In the genomic region with DNA sequence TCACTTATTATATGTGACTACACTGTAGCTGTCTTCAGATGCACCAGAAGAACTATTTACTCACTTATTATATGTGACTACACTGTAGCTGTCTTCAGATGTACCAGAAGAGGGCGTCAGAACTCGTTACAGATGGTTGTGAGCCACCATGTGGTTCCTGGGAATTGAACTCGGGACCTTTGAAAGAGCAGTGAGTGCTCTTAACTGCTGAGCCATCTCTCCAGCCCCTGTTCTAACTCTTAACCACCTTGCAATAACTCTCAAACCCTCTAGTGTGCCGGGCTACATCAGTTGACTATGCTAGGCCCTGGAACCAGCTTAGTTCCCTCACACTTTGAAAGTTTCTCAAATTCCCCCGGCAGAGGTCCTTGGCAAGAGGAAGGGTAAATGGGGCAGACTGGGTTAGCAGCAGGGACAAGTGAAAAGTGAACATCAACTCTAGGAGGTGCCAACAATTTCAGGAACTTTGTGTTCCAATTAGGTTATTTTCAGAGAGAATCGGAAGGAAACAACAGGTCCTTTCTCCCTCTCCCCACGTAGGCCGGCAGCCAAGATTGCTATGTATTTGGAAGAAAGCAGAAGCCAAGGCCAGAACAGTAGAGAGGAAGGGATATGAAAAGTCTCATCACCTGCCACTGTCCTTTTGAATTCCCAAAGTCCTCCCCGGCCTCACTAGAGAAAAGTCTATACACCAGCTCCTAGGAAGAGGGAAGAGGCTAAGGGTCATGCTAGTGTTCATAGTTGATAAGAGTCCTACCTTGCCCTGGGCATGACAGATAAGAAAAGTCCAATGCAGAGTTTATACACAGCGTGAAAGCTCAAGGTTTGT, we compare ENCODE assay signal across 10 mouse cellular contexts. TPM values are rescaled to one million over a fixed set of nuclear protein-coding genes. Genes with fewer than 3 reads are reported as not detected.
DNase-seq lines count a peak whose midpoint lies in the region; ATAC-seq and TF ChIP-seq lines count a peak whose summit lies in the region.
"Had no signal": no experiment of that assay in that cellular context is flagged by ENCODE, and none has a peak within 500 bp of the region (broad histone marks: within the 10 kb centered on the region; RNA-seq: fewer than 3 reads in every experiment).

No protein-coding gene starts in this region.

- H3K9me3 ChIP-seq in hindbrain, embryonic 14.5 days (ENCODE audit: control insufficient read depth, low read length), result no peaks in the 10 kb centered on the region
- no peaks in the 10 kb centered on the region for H3K9me3 ChIP-seq in hindbrain, embryonic 11.5 days (ENCODE audit: control insufficient read depth, low read length)
- H3K9me3 ChIP-seq: heart, embryonic 15.5 days; midbrain, embryonic 12.5 days had no signal

- H3K36me3 ChIP-seq in hindbrain, embryonic 14.5 days (replicated peaks; ENCODE audit: control insufficient read depth, insufficient read depth), result peaks cover 19% of the 10 kb centered on the region
- no peaks in the 10 kb centered on the region; the same call in 1 of the 2 replicates for H3K36me3 ChIP-seq in hindbrain, embryonic 11.5 days (ENCODE audit: control insufficient read depth, insufficient read depth, low read length)

- 72% methylated on average over 10 of the region's 10 CpGs for WGBS in hindbrain, embryonic 14.5 days
- 82% methylated on average over 10 of the region's 10 CpGs for WGBS in hindbrain, embryonic 11.5 days

- H3K27me3 ChIP-seq in hindbrain, embryonic 14.5 days (ENCODE audit: control insufficient read depth, insufficient read depth, low read length), result no peaks in the 10 kb centered on the region
- no peaks in the 10 kb centered on the region for H3K27me3 ChIP-seq in hindbrain, embryonic 11.5 days (ENCODE audit: control insufficient read depth, insufficient read depth, low read length)
- no peaks in the 10 kb centered on the region for H3K27me3 ChIP-seq in Patski
- H3K27me3 ChIP-seq: heart, embryonic 15.5 days; midbrain, embryonic 12.5 days had no signal

- in situ Hi-C loops in Patski (cut with MboI; ENCODE audit: low pct_unique_long_range_greater_than_20kb), result loop anchor here (25.0 kb wide), 1 partner anchor 1172 kb away; a partner anchor contains a TSS

- no peak overlapping the region for H3K27ac ChIP-seq in hindbrain, embryonic 14.5 days
- H3K27ac ChIP-seq in hindbrain, embryonic 11.5 days (ENCODE audit: low read depth, low read length), result no peak overlapping the region

- peak; percentile 63 for TF ChIP-seq CTCF in Patski (IDR thresholded peaks at IDR 0.05)

- no peak overlapping the region for H3K9ac ChIP-seq in hindbrain, embryonic 14.5 days
- H3K9ac ChIP-seq in hindbrain, embryonic 11.5 days (ENCODE audit: low read depth, low read length), result no peak overlapping the region

- peaks cover 32% of the 10 kb centered on the region for H3K4me1 ChIP-seq in hindbrain, embryonic 14.5 days (replicated peaks; ENCODE audit: control insufficient read depth, insufficient read depth, low read length)
- H3K4me1 ChIP-seq in hindbrain, embryonic 11.5 days (replicated peaks; ENCODE audit: control insufficient read depth, insufficient read depth, low read length), result 0 out of 2 replicates have a peak, but pooled peaks cover 5% of the 10 kb centered on the region

- ATAC-seq in hindbrain, embryonic 14.5 days (ENCODE audit: low FRiP score), result no peak
- no peak for ATAC-seq in hindbrain, embryonic 11.5 days (ENCODE audit: low FRiP score)
- no peak for ATAC-seq in Patski

- H3K4me3 ChIP-seq in hindbrain, embryonic 14.5 days (replicated peaks; ENCODE audit: low read length), result no peak overlapping the region; the same call in 1 of the 2 replicates
- no peak overlapping the region for H3K4me3 ChIP-seq in hindbrain, embryonic 11.5 days (ENCODE audit: low read depth, low read length)

- no peak for DNase-seq in hindbrain, embryonic 14.5 days (ENCODE audit: low spot score)
- DNase-seq in hindbrain, embryonic 11.5 days (ENCODE audit: low spot score), result no peak
- peak; percentile 58 for DNase-seq in A20 (ENCODE audit: low read depth, low spot score)
- no peak for DNase-seq in Patski (ENCODE audit: low read depth, low spot score)
- peak; percentile 70 for DNase-seq in liver
- DNase-seq in ovary, adult 18-20 months (ENCODE audit: low spot score), result no peak
- DNase-seq in left cerebral cortex, adult 18-20 months (ENCODE audit: low spot score in 2 of 2), result no peak
- DNase-seq in retina, postnatal 1 day, result no peak

- H3K4me2 ChIP-seq in hindbrain, embryonic 14.5 days (replicated peaks), result 0 out of 2 replicates have a peak overlapping the region, but pooled peaks have one; percentile 4
- H3K4me2 ChIP-seq in hindbrain, embryonic 11.5 days (replicated peaks; ENCODE audit: low read depth, low read length), result no peak overlapping the region

- CTCF ChIA-PET in Patski (lab: Charles Lee), result interaction anchor here (1.3 to 2.8 kb wide), 5 partner anchors 9 to 101 kb away, joined by 3 to 23 read pairs (median 5); a partner anchor contains a TSS

- POLR2A ChIA-PET in Patski (lab: Charles Lee), result interaction anchor here (1.7 to 3.2 kb wide), 4 partner anchors 8 to 26 kb away, joined by 7 to 32 read pairs (median 13); a partner anchor contains a TSS

RNA-seq across cellular contexts. Expression of a gene that starts 8.3 kb away (rescaled TPM):
- polyA plus RNA-seq in hindbrain, embryonic 14.5 days (2014; fragmentation: Nextera tagmentation; extraction: Ambion mirVana), result 161 and 174 TPM in 2 replicates
- 123 and 136 TPM in 2 replicates for polyA plus RNA-seq in hindbrain, embryonic 11.5 days (2014; fragmentation: Nextera tagmentation; extraction: Ambion mirVana)
- polyA plus RNA-seq in Patski (2021), result 807 TPM
- total RNA-seq in left cerebral cortex, adult 18-20 months (2021), result 100 to 1,000 TPM; 148 to 152 TPM

RNA-seq across cellular contexts. Expression of a gene that starts 20.8 kb away (rescaled TPM):
- polyA plus RNA-seq in hindbrain, embryonic 14.5 days (2014; fragmentation: Nextera tagmentation; extraction: Ambion mirVana), result 80.7 and 80.8 TPM in 2 replicates
- polyA plus RNA-seq in hindbrain, embryonic 11.5 days (2014; fragmentation: Nextera tagmentation; extraction: Ambion mirVana), result 83.6 and 87.1 TPM in 2 replicates
- 64.7 TPM for polyA plus RNA-seq in Patski (2021)
- 10 to 100 TPM; 46.9 to 50.5 TPM for total RNA-seq in left cerebral cortex, adult 18-20 months (2021)

RNA-seq across cellular contexts. Expression of a gene that starts 25.7 kb away (rescaled TPM):
- polyA plus RNA-seq in hindbrain, embryonic 14.5 days (2014; fragmentation: Nextera tagmentation; extraction: Ambion mirVana), result 0.84 and 0.90 TPM in 2 replicates
- polyA plus RNA-seq in hindbrain, embryonic 11.5 days (2014; fragmentation: Nextera tagmentation; extraction: Ambion mirVana), result 1.6 and 2.6 TPM in 2 replicates
- 0.86 TPM for polyA plus RNA-seq in Patski (2021)
- total RNA-seq in left cerebral cortex, adult 18-20 months (2021), result 1 to 10 TPM in 1 of 2 experiments, under 1 TPM in 1; 0.94 to 1.5 TPM

RNA-seq across cellular contexts. Expression of a gene that starts 26.3 kb away (rescaled TPM):
- 102 and 103 TPM in 2 replicates for polyA plus RNA-seq in hindbrain, embryonic 14.5 days (2014; fragmentation: Nextera tagmentation; extraction: Ambion mirVana)
- polyA plus RNA-seq in hindbrain, embryonic 11.5 days (2014; fragmentation: Nextera tagmentation; extraction: Ambion mirVana), result 100 and 111 TPM in 2 replicates
- 116 TPM for polyA plus RNA-seq in Patski (2021)
- 10 to 100 TPM; 70.1 to 72.7 TPM for total RNA-seq in left cerebral cortex, adult 18-20 months (2021)

RNA-seq across cellular contexts. Expression of a gene that starts 42.0 kb away (rescaled TPM):
- polyA plus RNA-seq in hindbrain, embryonic 14.5 days (2014; fragmentation: Nextera tagmentation; extraction: Ambion mirVana), result 120 and 125 TPM in 2 replicates
- polyA plus RNA-seq in hindbrain, embryonic 11.5 days (2014; fragmentation: Nextera tagmentation; extraction: Ambion mirVana), result 213 and 224 TPM in 2 replicates
- 164 TPM for polyA plus RNA-seq in Patski (2021)
- 10 to 100 TPM; 78.1 to 88.5 TPM for total RNA-seq in left cerebral cortex, adult 18-20 months (2021)

Comparison
In these comparisons a context has a peak if more than half of its experiments do, and no peak if none do; other contexts are left out.
1. DNase-seq: peak in A20 (single experiment) and liver (single experiment); none in hindbrain, embryonic 14.5 days (single experiment), hindbrain, embryonic 11.5 days (single experiment), Patski (single experiment), ovary, adult 18-20 months (single experiment), left cerebral cortex, adult 18-20 months (0 of 2) and retina, postnatal 1 day (single experiment).